Mouse (Mus musculus): ENCODE data around the gene Olfr965. TPM values are rescaled to one million over a fixed set of nuclear protein-coding genes. Genes with fewer than 3 reads are reported as not detected.

The Olfr965 gene
- polyA plus RNA-seq, 1 experiment = not detected

DNA sequence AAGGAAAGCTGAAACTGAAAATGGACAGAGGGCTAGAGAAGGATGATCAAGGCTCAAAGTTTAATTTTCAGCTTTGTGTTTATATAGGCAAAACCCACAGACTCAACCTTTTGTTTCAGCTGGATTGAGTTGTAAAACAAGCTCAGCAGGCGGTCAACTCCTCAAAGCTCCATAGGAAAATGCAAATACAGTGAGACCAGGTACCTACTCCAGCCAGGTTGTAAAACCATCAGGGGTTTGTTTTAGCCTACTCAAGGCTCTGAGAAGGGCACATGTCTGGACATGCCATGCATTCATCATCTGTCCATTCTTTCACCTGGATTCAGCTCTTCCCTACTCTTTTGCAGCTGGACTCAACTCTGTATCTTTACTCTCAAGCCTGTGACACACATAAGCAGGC is 29.6 kb downstream of the Olfr965 start:
- Histone ChIP-seq H3ac (ENCODE audit: control insufficient read depth, insufficient read length) (no peak overlapping the region), H3K4me2 (ENCODE audit: low read depth) (no peak overlapping the region), H3K79me2 (ENCODE audit: control insufficient read depth, insufficient read depth) (no peaks in the 10 kb centered on the region), H3K36me3 (ENCODE audit: control insufficient read depth, insufficient read depth) (no peaks in the 10 kb centered on the region), H3K4me3 (no peak overlapping the region), H3K27me3 (ENCODE audit: control insufficient read depth, insufficient read depth, insufficient read length) (no peaks in the 10 kb centered on the region)
- TF ChIP-seq REST (IDR thresholded peaks at IDR 0.05; ENCODE audit: insufficient read depth, insufficient read length) (no peak), CEBPB (IDR thresholded peaks at IDR 0.05; ENCODE audit: insufficient read depth, poor library complexity, severe bottlenecking) (no peak), POLR2AphosphoS2 (IDR thresholded peaks at IDR 0.05; ENCODE audit: insufficient read length, low read depth) (no peak), E2F4 (IDR thresholded peaks at IDR 0.05; ENCODE audit: insufficient read depth) (no peak), MYOG (IDR thresholded peaks at IDR 0.05; ENCODE audit: control insufficient read depth in 1 of 3, insufficient read depth in 1 of 3, insufficient read length in 2 of 3, low read depth in 2 of 3) (no peak), MYOD1 (IDR thresholded peaks at IDR 0.05; ENCODE audit: control insufficient read depth in 1 of 3, insufficient read length in 2 of 3, low read depth in 2 of 3) (no peak), MAX (IDR thresholded peaks at IDR 0.05; ENCODE audit: low read depth) (no peak), SRF (IDR thresholded peaks at IDR 0.05; ENCODE audit: control insufficient read depth, insufficient read length, low read depth) (no peak), TCF3 (IDR thresholded peaks at IDR 0.05; ENCODE audit: insufficient read length, low read depth) (no peak), TCF12 (IDR thresholded peaks at IDR 0.05; ENCODE audit: insufficient read depth, poor library complexity, severe bottlenecking) (no peak), USF1 (IDR thresholded peaks at IDR 0.05; ENCODE audit: low read depth) (no peak), POLR2A (IDR thresholded peaks at IDR 0.05; ENCODE audit: insufficient read length, low read depth) (no peak)

DNA sequence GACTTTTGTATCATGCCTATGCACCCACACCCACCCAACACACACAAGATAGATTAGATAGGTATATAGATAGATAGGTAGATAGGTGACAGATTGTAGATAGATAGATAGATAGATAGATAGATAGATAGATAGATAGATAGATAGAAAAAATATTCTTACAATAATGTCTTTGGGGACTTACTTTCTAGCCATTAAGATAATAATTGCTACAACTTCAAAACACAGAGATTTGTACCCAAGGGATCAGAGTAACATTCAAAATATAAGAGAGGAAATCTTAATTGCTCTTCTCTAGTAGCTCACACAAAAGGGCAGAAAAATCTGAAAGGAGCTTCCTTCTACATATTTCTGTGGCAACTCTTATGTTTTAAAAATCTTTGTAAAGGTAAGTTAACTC is 34.8 kb downstream of the Olfr965 start, which contains the start of gene Olfr967:
Gene Olfr967, plus strand, starts transcription at position 301 of the 400 bp plus-strand sequence.
- Histone ChIP-seq H3K27me3 (ENCODE audit: control insufficient read depth, insufficient read depth, insufficient read length) (no peaks in the 10 kb centered on the region), H3K79me2 (ENCODE audit: control insufficient read depth, insufficient read depth) (no peaks in the 10 kb centered on the region), H3K36me3 (ENCODE audit: control insufficient read depth, insufficient read depth) (no peaks in the 10 kb centered on the region), H3ac (ENCODE audit: control insufficient read depth, insufficient read length) (no peak within 1 kb of the TSS), H3K4me3 (no peak within 1 kb of the TSS), H3K4me2 (ENCODE audit: low read depth) (no peak within 1 kb of the TSS)
- TF ChIP-seq POLR2A (IDR thresholded peaks at IDR 0.05; ENCODE audit: insufficient read length, low read depth) = no peak
- no peak for TF ChIP-seq MYOD1 (IDR thresholded peaks at IDR 0.05; ENCODE audit: control insufficient read depth in 1 of 3, insufficient read length in 2 of 3, low read depth in 2 of 3)
- no peak for TF ChIP-seq USF1 (IDR thresholded peaks at IDR 0.05; ENCODE audit: low read depth)
- TF ChIP-seq E2F4 (IDR thresholded peaks at IDR 0.05; ENCODE audit: insufficient read depth) = no peak
- TF ChIP-seq SRF (IDR thresholded peaks at IDR 0.05; ENCODE audit: control insufficient read depth, insufficient read length, low read depth) = no peak
- no peak for TF ChIP-seq TCF12 (IDR thresholded peaks at IDR 0.05; ENCODE audit: insufficient read depth, poor library complexity, severe bottlenecking)

DNA sequence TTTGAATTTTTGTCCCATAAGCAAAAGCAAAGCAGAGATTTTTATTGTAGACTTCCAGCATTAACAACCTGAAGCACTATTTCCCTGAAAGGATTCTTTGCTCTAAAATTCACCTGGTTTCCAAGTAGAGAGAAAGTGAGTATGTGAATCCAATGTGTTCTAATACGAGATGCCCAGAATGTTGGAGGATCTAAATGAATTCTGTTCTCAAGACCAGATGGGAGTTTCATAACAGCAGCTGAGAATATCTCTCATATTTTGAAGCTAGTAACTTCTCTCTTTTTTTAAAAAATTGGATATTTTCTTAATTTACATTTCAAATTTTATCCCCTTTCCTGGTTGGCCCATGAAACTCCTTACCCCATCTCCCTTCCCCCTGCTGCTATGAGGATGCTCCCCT is 35.3 kb downstream of the Olfr965 start:
- TF ChIP-seq E2F4 (IDR thresholded peaks at IDR 0.05; ENCODE audit: insufficient read depth) (no peak), USF1 (IDR thresholded peaks at IDR 0.05; ENCODE audit: low read depth) (no peak), CEBPB (IDR thresholded peaks at IDR 0.05; ENCODE audit: insufficient read depth, poor library complexity, severe bottlenecking) (no peak), MYOD1 (IDR thresholded peaks at IDR 0.05; ENCODE audit: control insufficient read depth in 1 of 3, insufficient read length in 2 of 3, low read depth in 2 of 3) (no peak), POLR2A (IDR thresholded peaks at IDR 0.05; ENCODE audit: insufficient read length, low read depth) (no peak), SRF (IDR thresholded peaks at IDR 0.05; ENCODE audit: control insufficient read depth, insufficient read length, low read depth) (no peak), POLR2AphosphoS2 (IDR thresholded peaks at IDR 0.05; ENCODE audit: insufficient read length, low read depth) (no peak), TCF12 (IDR thresholded peaks at IDR 0.05; ENCODE audit: insufficient read depth, poor library complexity, severe bottlenecking) (no peak), MYOG (IDR thresholded peaks at IDR 0.05; ENCODE audit: control insufficient read depth in 1 of 3, insufficient read depth in 1 of 3, insufficient read length in 2 of 3, low read depth in 2 of 3) (no peak), MAX (IDR thresholded peaks at IDR 0.05; ENCODE audit: low read depth) (no peak), REST (IDR thresholded peaks at IDR 0.05; ENCODE audit: insufficient read depth, insufficient read length) (no peak)
- Histone ChIP-seq H3ac (ENCODE audit: control insufficient read depth, insufficient read length) (no peak overlapping the region), H3K4me2 (ENCODE audit: low read depth) (no peak overlapping the region), H3K79me2 (ENCODE audit: control insufficient read depth, insufficient read depth) (no peaks in the 10 kb centered on the region), H3K27me3 (ENCODE audit: control insufficient read depth, insufficient read depth, insufficient read length) (no peaks in the 10 kb centered on the region), H3K4me3 (no peak overlapping the region), H3K36me3 (ENCODE audit: control insufficient read depth, insufficient read depth) (no peaks in the 10 kb centered on the region)

Other genes with a start within 250 kb of the Olfr965 start
- gene Olfr955, start 239.4 kb upstream of the Olfr965 start, polyA plus RNA-seq (2012; fragmentation: generic; extraction: Trizol) = not detected
- not detected for gene Olfr44, start 217.4 kb upstream of the Olfr965 start, polyA plus RNA-seq (2012; fragmentation: generic; extraction: Trizol)
- not detected for gene Olfr957, start 195.5 kb upstream of the Olfr965 start, polyA plus RNA-seq (2012; fragmentation: generic; extraction: Trizol)
- gene Olfr958, start 157.3 kb upstream of the Olfr965 start, polyA plus RNA-seq (2012; fragmentation: generic; extraction: Trizol) = not detected
- gene Olfr959, start 135.8 kb upstream of the Olfr965 start, polyA plus RNA-seq (2012; fragmentation: generic; extraction: Trizol) = not detected
- gene AW551984, start 107.0 kb upstream of the Olfr965 start, polyA plus RNA-seq (2012; fragmentation: generic; extraction: Trizol) = 0.01 TPM
- not detected for gene Olfr148, start 100.7 kb upstream of the Olfr965 start, polyA plus RNA-seq (2012; fragmentation: generic; extraction: Trizol)
- not detected for gene Olfr960, start 90.0 kb upstream of the Olfr965 start, polyA plus RNA-seq (2012; fragmentation: generic; extraction: Trizol)
- not detected for gene Olfr961, start 66.3 kb upstream of the Olfr965 start, polyA plus RNA-seq (2012; fragmentation: generic; extraction: Trizol)
- gene Olfr963, start 44.1 kb upstream of the Olfr965 start, polyA plus RNA-seq (2012; fragmentation: generic; extraction: Trizol) = not detected
- 0.02 TPM for gene Olfr149, start 4.2 kb upstream of the Olfr965 start, polyA plus RNA-seq (2012; fragmentation: generic; extraction: Trizol)
- gene Olfr150, start 19.6 kb downstream of the Olfr965 start, polyA plus RNA-seq (2012; fragmentation: generic; extraction: Trizol) = not detected
- gene Olfr967, start 34.9 kb downstream of the Olfr965 start, polyA plus RNA-seq (2012; fragmentation: generic; extraction: Trizol) = not detected
- gene Olfr968, start 71.9 kb downstream of the Olfr965 start, polyA plus RNA-seq (2012; fragmentation: generic; extraction: Trizol) = not detected
- not detected for gene Olfr969, start 79.6 kb downstream of the Olfr965 start, polyA plus RNA-seq (2012; fragmentation: generic; extraction: Trizol)
- gene Olfr970, start 97.5 kb downstream of the Olfr965 start, polyA plus RNA-seq (2012; fragmentation: generic; extraction: Trizol) = not detected
- not detected for gene Olfr971, start 125.5 kb downstream of the Olfr965 start, polyA plus RNA-seq (2012; fragmentation: generic; extraction: Trizol)
- gene Olfr972, start 155.1 kb downstream of the Olfr965 start, polyA plus RNA-seq (2012; fragmentation: generic; extraction: Trizol) = not detected
- gene Olfr229, start 196.0 kb downstream of the Olfr965 start, polyA plus RNA-seq (2012; fragmentation: generic; extraction: Trizol) = not detected
- not detected for gene Olfr974, start 226.1 kb downstream of the Olfr965 start, polyA plus RNA-seq (2012; fragmentation: generic; extraction: Trizol)
- gene Olfr975, start 240.7 kb downstream of the Olfr965 start, polyA plus RNA-seq (2012; fragmentation: generic; extraction: Trizol) = not detected
- not detected for gene Olfr976, start 249.8 kb downstream of the Olfr965 start, polyA plus RNA-seq (2012; fragmentation: generic; extraction: Trizol)